Mouse (Mus musculus) 416B (cell line): ENCODE results near the gene Gm10097.

Experiments used
- DNase-seq: peaks from one replicate; pipeline ENCODE4 v3.0.0; 2011; ENCODE audit warnings: low read depth

Gm10097 gene

GRCm38 (mm10) chr10:5068676-5069265 is at the start of gene Gm10097:
Gene Gm10097 (plus strand): TSS chr10:5069192.
- no peak for DNase-seq

- no peak for DNase-seq
Observed at GRCm38 (mm10) chr10:5025906-5026305, 43.1 kb upstream of the Gm10097 start.

- no peak for DNase-seq
Observed at GRCm38 (mm10) chr10:5027208-5027607, 41.8 kb upstream of the Gm10097 start.

GRCm38 (mm10) chr10:5028301-5028700 is 40.7 kb upstream of the Gm10097 start:
- DNase-seq: no peak

- DNase-seq: no peak
Observed at GRCm38 (mm10) chr10:5029161-5029560, 39.8 kb upstream of the Gm10097 start.

GRCm38 (mm10) chr10:5029883-5030282 is 39.1 kb upstream of the Gm10097 start:
- DNase-seq: no peak

- no peak for DNase-seq
Observed at GRCm38 (mm10) chr10:5032192-5033048, 36.6 kb upstream of the Gm10097 start.

GRCm38 (mm10) chr10:5041254-5041653 is 27.7 kb upstream of the Gm10097 start:
- no peak for DNase-seq

GRCm38 (mm10) chr10:5044481-5044880 is 24.5 kb upstream of the Gm10097 start:
- DNase-seq: peak; percentile 48

- DNase-seq: no peak
Observed at GRCm38 (mm10) chr10:5045213-5045612, 23.8 kb upstream of the Gm10097 start.

- peak; percentile 11 for DNase-seq
Observed at GRCm38 (mm10) chr10:5045671-5046070, 23.3 kb upstream of the Gm10097 start.

GRCm38 (mm10) chr10:5056243-5056735 is 12.7 kb upstream of the Gm10097 start:
- no peak for DNase-seq

GRCm38 (mm10) chr10:5056940-5057339 is 12.1 kb upstream of the Gm10097 start:
- DNase-seq: no peak

- DNase-seq: no peak
Observed at GRCm38 (mm10) chr10:5057661-5058060, 11.3 kb upstream of the Gm10097 start.

GRCm38 (mm10) chr10:5058876-5059275 is 10.1 kb upstream of the Gm10097 start:
- DNase-seq: no peak

GRCm38 (mm10) chr10:5059983-5060382 is 9.0 kb upstream of the Gm10097 start:
- no peak for DNase-seq

GRCm38 (mm10) chr10:5067113-5067512 is 1.9 kb upstream of the Gm10097 start:
- peak; percentile 41 for DNase-seq

- DNase-seq: no peak
Observed at GRCm38 (mm10) chr10:5070168-5070940, 1.4 kb downstream of the Gm10097 start.

- DNase-seq: no peak
Observed at GRCm38 (mm10) chr10:5070941-5071231, 1.9 kb downstream of the Gm10097 start.

GRCm38 (mm10) chr10:5072054-5072453 is 3.1 kb downstream of the Gm10097 start:
- no peak for DNase-seq

GRCm38 (mm10) chr10:5075724-5076123 is 6.7 kb downstream of the Gm10097 start:
- no peak for DNase-seq

- DNase-seq: peak; percentile 79
Observed at GRCm38 (mm10) chr10:5079945-5080468, 11.0 kb downstream of the Gm10097 start.
